Mouse (Mus musculus) stomach, embryonic 16.5 days (tissue): ENCODE results near the gene Idi1. TPM values are rescaled to one million over a fixed set of nuclear protein-coding genes. Genes with fewer than 3 reads are reported as not detected.

Experiments
- ATAC-seq: fragments of 200-750 bp; cut with Nextera tagmentation; 2 replicates; pipeline ENCODE4 v1.8.0; 2017; ENCODE audit warnings: moderate number of reproducible peaks, moderate TSS enrichment; ENCODE audit not compliant: insufficient read depth, low FRiP score
- H3K27ac ChIP-seq: fragments of 300-500 bp; sonication (generic); 2 replicates; pipeline ENCODE4 v1.5.1; 2014; ENCODE audit warnings: low read length
- H3K27me3 ChIP-seq: fragments of 300-500 bp; sonication (generic); 2 replicates; pipeline ENCODE4 v1.6.1; 2014; ENCODE audit warnings: low read length, control low read depth, mixed read lengths; ENCODE audit not compliant: control insufficient read depth, insufficient read depth
- H3K36me3 ChIP-seq: fragments of 300-500 bp; sonication (generic); 2 replicates; pipeline ENCODE4 v1.6.1; 2014; ENCODE audit warnings: low read length; ENCODE audit not compliant: control insufficient read depth, insufficient read depth
- H3K4me1 ChIP-seq: fragments of 300-500 bp; sonication (generic); 2 replicates; pipeline ENCODE4 v1.6.1; 2014; ENCODE audit warnings: low read length, control low read depth, mixed read lengths; ENCODE audit not compliant: control insufficient read depth, insufficient read depth
- H3K4me2 ChIP-seq: fragments of 300-500 bp; sonication (generic); 2 replicates; pipeline ENCODE4 v1.6.1; 2014; ENCODE audit warnings: low read depth, low read length, mixed read lengths
- H3K4me3 ChIP-seq: fragments of 300-500 bp; sonication (generic); replicated peaks from 2 replicates; pipeline ENCODE4 v1.5.1; 2014; ENCODE audit warnings: mild to moderate bottlenecking, low read length
- H3K9ac ChIP-seq: fragments of 300-500 bp; sonication (generic); 2 replicates; pipeline ENCODE4 v1.6.1; 2014; ENCODE audit warnings: low read length
- H3K9me3 ChIP-seq: fragments of 300-500 bp; sonication (generic); replicated peaks from 2 replicates; pipeline ENCODE4 v1.6.1; 2016; ENCODE audit warnings: low read length, control low read depth; ENCODE audit not compliant: control insufficient read depth
- WGBS: fragments of 180-500 bp; shearing (Covaris S2); extraction: QIAGEN DNeasy Blood & Tissue Kit; methylation state at CpG from one replicate; pipeline ENCODE4 v1.1.7; 2014; 5-methylcytosine and 5-hydroxymethylcytosine counted together
- polyA plus RNA-seq: library from polyadenylated mRNA; unstranded; fragments of >200 nt; fragmentation: Nextera tagmentation; extraction: Ambion mirVana; gene quantifications from 2 replicates; pipeline ENCODE4 v1.2.1, GENCODE M21; 2015

Idi1 gene
- polyA plus RNA-seq, 1 experiment from 2014 or later = 122 TPM

DNA sequence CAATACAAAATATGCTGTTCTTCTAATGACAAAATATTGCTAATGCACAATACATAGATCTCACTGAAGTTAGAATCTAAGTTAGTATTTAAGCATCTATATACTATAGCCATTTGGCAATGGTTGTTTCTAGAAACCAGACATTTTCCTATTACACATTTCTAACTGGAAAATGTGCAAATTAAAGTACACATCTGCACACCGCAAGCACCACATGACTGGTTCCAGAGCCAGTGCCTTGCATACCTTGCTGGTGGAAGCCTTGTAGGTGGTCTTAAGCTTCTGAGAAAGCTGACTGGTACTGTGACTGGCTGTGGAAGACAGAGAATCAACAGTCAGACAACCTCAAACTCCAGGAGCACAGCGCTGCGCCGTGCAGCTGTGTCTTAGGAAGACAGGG is 31.9 kb upstream of the Idi1 start:
- ATAC-seq = no peak
- Histone ChIP-seq H3K4me3 (no peak overlapping the region), H3K27me3 (no peaks in the 10 kb centered on the region), H3K9ac (no peak overlapping the region), H3K36me3 (peaks cover 3% of the 10 kb centered on the region), H3K27ac (no peak overlapping the region), H3K4me2 (no peak overlapping the region), H3K9me3 (no peaks in the 10 kb centered on the region), H3K4me1 (no peaks in the 10 kb centered on the region)
- 96% methylated on average over 4 of the region's 4 CpGs for WGBS

DNA sequence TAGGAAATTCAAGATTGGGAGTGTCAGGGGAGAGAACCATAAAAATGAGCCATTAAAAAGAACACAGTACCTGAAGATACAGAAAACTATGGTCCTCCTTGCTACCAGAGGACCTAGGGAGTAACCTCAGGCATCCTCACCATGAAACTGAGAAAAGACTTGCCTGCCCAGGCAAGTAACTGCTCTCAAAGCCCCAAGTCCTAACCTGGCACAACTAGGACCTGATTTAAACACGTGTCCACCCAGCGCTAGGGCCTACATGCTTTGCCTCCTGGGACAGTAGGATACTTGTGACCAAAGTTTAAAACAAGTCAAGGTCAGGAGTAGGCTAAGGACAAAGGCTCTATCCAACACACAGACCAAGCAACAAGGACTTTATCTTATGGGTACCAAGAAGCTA is 30.5 kb upstream of the Idi1 start:
- Histone ChIP-seq H3K36me3 (no peaks in the 10 kb centered on the region; the same call in none of the 2 replicates), H3K4me1 (no peaks in the 10 kb centered on the region), H3K4me3 (no peak overlapping the region), H3K9me3 (no peaks in the 10 kb centered on the region), H3K4me2 (no peak overlapping the region), H3K27me3 (no peaks in the 10 kb centered on the region), H3K27ac (no peak overlapping the region), H3K9ac (no peak overlapping the region)
- 88% methylated on average over 2 of the region's 2 CpGs for WGBS
- no peak for ATAC-seq

DNA sequence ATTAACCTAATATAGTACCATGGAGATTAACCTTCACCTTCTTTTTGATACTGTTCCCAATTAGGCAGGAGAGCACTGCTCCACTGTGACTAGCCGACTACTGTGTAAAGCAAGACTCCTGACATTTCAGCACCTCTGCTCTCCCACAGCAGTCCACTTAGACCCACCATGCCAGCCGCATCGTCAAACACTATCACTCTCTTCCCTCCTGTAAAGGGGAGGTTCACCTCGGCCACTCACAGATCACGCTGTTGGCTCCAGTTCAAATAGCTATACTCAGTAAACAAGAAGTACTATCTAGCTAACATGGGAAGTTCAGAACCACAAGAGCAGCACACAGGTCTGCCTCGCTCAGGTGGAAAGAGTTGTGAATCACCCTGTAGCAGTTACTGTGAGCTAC is 26.8 kb upstream of the Idi1 start:
- ATAC-seq = no peak
- Histone ChIP-seq H3K4me2 (no peak overlapping the region), H3K9me3 (no peaks in the 10 kb centered on the region), H3K4me3 (no peak overlapping the region), H3K36me3 (peaks cover 4% of the 10 kb centered on the region; the same call in 1 of the 2 replicates), H3K27ac (no peak overlapping the region), H3K4me1 (no peaks in the 10 kb centered on the region), H3K9ac (no peak overlapping the region), H3K27me3 (no peaks in the 10 kb centered on the region)
- WGBS = 88% methylated on average over 6 of the region's 6 CpGs

DNA sequence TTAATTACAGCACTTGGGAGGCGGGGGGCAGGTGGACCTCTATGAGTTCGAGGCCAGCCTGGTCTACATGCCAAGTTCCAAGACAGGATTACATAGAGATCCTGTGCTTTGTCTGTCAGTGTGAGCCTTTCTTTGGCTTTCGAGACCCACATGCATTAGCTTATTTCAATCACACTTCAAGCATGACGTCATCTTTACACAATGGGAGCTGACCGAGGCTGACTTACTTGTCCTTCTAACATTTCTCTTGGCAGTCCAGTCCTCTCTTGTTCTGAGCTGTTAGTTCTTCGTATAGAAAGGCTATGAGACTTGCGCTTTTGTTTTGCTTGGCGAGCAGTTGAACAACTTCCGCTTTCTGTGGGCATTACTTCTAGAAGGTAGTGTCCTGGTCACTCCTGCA is 24.4 kb upstream of the Idi1 start:
- Histone ChIP-seq H3K9ac (no peak overlapping the region), H3K27me3 (no peaks in the 10 kb centered on the region), H3K9me3 (no peaks in the 10 kb centered on the region), H3K27ac (no peak overlapping the region), H3K4me3 (no peak overlapping the region), H3K36me3 (0 out of 2 replicates have a peak, but pooled peaks cover 4% of the 10 kb centered on the region), H3K4me1 (no peaks in the 10 kb centered on the region), H3K4me2 (no peak overlapping the region)
- ATAC-seq = no peak
- 92% methylated on average over 9 of the region's 9 CpGs for WGBS

DNA sequence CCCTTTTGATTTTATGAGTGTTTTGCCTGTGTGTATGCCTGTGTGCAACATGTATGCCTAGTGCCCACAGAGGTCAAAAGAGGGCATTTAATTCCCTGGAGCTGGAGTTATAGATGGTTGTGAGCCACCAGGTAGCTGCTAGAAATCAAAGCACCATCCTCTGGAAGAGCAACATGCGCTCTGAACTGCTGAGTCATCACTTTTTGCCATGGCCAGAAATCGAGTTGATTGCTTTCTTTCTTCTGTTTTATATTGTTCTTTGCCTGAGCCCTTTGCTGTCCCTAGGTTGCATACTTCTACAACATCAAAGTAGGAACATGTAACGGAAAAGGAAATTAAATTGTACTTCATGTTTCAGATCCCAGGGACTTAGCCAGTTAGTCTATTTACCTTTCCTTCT is 20.3 kb upstream of the Idi1 start:
- H3K27ac ChIP-seq = no peak overlapping the region
- no peaks in the 10 kb centered on the region for H3K27me3 ChIP-seq
- ATAC-seq = no peak
- no peaks in the 10 kb centered on the region for H3K9me3 ChIP-seq
- 89% methylated on average over 3 of the region's 3 CpGs for WGBS
- peaks cover 7% of the 10 kb centered on the region for H3K4me1 ChIP-seq
- 0 out of 2 replicates have a peak, but pooled peaks cover 4% of the 10 kb centered on the region for H3K36me3 ChIP-seq
- H3K4me2 ChIP-seq = no peak overlapping the region
- H3K9ac ChIP-seq = no peak overlapping the region
- no peak overlapping the region for H3K4me3 ChIP-seq

DNA sequence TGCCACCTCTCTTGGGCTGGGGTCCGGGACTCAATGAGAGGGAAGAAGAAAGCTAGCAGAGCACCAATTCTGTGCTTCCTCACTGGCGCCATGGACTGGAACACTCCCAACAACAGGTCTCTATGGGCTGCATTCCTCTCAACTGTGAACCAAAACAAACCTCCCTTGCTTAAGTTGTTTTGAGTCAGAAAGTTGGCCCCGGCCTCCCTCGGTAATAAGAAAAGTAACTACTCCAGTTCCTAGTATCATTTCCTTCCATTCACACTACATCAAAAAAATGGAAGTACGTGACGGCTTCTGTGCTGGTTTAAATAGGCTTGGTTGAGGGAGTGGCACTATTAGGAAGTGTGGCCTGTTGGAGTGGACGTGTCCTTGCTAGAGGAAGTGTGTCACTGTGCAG is 18.7 kb upstream of the Idi1 start:
- no peak for ATAC-seq
- Histone ChIP-seq H3K4me3 (no peak overlapping the region), H3K36me3 (no peaks in the 10 kb centered on the region), H3K9ac (no peak overlapping the region), H3K9me3 (no peaks in the 10 kb centered on the region), H3K27me3 (no peaks in the 10 kb centered on the region), H3K4me1 (peaks cover 8% of the 10 kb centered on the region), H3K27ac (peak overlapping the region; percentile 38; the same call in 1 of the 2 replicates), H3K4me2 (no peak overlapping the region)
- WGBS = 78% methylated on average over 7 of the region's 7 CpGs

DNA sequence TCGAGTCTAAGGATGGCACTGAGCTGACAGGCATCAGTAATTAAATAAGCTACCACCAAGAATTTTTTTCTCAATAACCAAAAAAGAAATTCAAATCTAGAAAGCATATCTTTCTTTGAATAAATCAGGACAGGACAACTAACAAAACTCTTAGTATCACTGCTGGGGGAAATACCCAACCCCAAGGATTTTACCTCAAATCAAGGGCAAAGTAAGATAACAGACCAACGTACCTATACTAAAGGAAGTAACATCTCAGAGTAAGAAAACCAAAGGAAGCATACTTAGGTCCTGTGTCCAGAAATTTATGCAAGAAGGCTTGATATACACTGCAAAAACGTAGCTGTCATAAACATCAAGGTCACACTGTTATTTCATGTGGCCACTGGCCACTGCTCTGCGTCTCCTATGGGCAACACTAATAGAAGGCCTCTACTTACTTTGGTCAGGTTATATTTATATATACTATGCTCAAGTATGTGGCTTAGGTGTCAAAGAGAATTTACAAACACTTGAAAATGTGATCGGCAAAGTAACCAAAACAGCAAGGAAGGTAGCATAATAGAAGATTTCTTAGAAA is 15.6 kb upstream of the Idi1 start:
- H3K9me3 ChIP-seq = no peaks in the 10 kb centered on the region
- whole genome bisulfite sequencing = 56% methylated on average over 5 of the region's 5 CpGs
- no peaks in the 10 kb centered on the region for H3K36me3 ChIP-seq
- H3K4me3 ChIP-seq = peak overlapping the region; percentile 94
- ATAC-seq = no peak
- H3K27ac ChIP-seq = no peak overlapping the region
- no peaks in the 10 kb centered on the region for H3K27me3 ChIP-seq
- peak overlapping the region; percentile 94 for H3K9ac ChIP-seq
- H3K4me2 ChIP-seq = peak overlapping the region; percentile 80
- H3K4me1 ChIP-seq = peaks cover 8% of the 10 kb centered on the region

DNA sequence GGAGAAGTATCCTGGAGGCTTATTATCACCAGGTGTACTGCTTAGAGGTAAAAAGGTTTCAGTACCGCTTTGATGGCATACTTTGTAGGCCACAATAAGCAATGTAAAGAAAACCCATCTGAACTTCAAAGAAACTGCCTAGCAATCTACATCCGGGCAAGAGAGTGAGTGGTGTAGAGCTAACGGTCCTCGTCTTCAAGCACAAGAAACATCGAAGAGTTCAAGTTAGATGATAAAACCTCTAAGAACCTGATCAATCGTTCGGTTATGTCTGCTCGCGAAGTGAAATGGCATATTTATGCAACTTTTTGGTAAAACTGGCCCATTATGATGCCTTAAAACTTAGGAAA is 15.2 kb upstream of the Idi1 start:
- Histone ChIP-seq H3K27ac (peak overlapping the region; percentile 99; the same call in 1 of the 2 replicates), H3K36me3 (no peaks in the 10 kb centered on the region)
- WGBS = 5% methylated on average over 9 of the region's 9 CpGs

DNA sequence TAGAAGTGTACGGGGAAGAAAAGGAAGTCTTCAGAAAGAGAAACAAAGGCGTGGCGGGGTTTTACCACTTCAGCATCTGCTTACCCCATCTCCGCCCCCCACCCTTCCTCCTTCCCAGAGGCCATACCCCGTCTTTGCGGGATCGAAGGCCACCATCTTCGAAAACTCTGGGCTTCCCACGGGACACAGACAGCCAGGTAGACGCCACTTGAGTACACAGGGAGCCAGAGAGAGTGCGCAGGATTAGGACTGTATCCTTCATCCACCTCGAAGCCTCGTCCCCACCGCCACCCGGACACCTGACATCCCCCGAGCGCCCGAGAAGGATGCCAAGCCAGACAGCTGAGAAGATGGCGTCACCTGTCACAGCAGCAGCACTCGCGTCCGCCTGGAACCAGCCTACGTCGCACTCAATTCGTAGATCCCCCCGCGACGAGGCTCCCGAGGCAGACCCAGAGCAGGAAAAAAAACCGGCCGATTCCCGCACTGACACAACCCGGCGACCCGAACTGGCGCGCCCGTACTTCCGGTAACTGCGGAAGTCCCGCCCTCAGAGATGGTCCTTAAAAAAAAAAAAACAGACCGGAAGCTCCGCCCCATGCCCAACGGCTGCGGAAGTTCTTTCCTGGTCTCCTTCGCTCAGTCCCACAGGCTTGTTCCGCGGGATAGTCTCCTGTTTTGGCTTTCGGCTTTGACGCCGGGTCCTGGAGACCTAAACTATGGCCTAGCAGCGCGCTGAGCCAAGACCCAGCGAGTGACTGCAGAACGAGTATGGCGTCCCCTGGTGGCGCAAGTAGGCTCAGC is 14.6 kb upstream of the Idi1 start:
- Histone ChIP-seq H3K4me2 (peak overlapping the region; percentile 80), H3K4me1 (peaks cover 8% of the 10 kb centered on the region), H3K4me3 (peak overlapping the region; percentile 94), H3K27ac (peak overlapping the region; percentile 99), H3K9me3 (no peaks in the 10 kb centered on the region), H3K9ac (peak overlapping the region; percentile 94), H3K36me3 (no peaks in the 10 kb centered on the region), H3K27me3 (no peaks in the 10 kb centered on the region)
- peak; percentile 89 for ATAC-seq
- under 1% methylated on average over 57 of the region's 57 CpGs for WGBS

More for the DNA sequence above, 15.2 kb upstream of the Idi1 start:
- Histone ChIP-seq H3K9me3 (no peaks in the 10 kb centered on the region), H3K4me1 (peaks cover 8% of the 10 kb centered on the region), H3K4me3 (peak overlapping the region; percentile 94), H3K27me3 (no peaks in the 10 kb centered on the region), H3K4me2 (peak overlapping the region; percentile 80), H3K9ac (peak overlapping the region; percentile 94)
- no peak for ATAC-seq
